Mouse (Mus musculus): ENCODE measurements at regions not wholly inside any gene's neighbourhood (a gene's known extent, or its start where the extent isn't known, plus 50 kb on each side); places are given as distances from the start of the nearest gene placed in this dataset.

DNA sequence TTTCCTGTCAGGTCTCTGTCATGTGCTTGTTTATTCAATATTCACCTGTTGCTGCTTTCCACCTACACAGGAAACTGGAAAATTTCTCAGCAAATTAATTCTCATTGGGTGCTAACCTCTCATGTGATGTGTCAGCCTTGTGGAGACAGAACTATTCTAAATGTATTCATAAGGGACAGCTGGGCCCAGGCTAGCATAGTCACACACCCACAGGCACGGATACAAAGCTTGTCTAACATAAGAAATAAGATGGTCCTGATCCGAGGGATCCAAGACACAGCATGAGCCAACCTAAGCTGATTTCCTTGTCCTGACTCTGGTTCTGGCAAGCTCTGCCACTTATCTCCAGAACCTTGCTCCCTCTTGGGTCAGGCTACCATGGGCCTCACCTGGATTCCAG is 74.6 kb upstream of the Arrdc4 start:
- Histone ChIP-seq H3K27me3 (replicated peaks; ENCODE audit: control insufficient read depth, insufficient read depth, low read length) (no peaks in the 10 kb centered on the region), H3K4me3 (ENCODE audit: insufficient read depth, low read depth, low read length) (no peak overlapping the region), H3K36me3 (ENCODE audit: control insufficient read depth, insufficient read depth, low read length) (no peaks in the 10 kb centered on the region), H3K4me1 (ENCODE audit: control insufficient read depth, insufficient read depth, low read length) (no peaks in the 10 kb centered on the region), H3K27ac (ENCODE audit: insufficient read depth, low read depth, low read length) (no peak overlapping the region)
- TF ChIP-seq CTCF (conservative IDR thresholded peaks at IDR 0.05; ENCODE audit: insufficient read depth, insufficient read length, low read depth, low read length): no peak
- no peak for TF ChIP-seq POLR2A (IDR thresholded peaks at IDR 0.05; ENCODE audit: low read depth, low read length)
- no peak for DNase-seq
- WGBS: 72% methylated on average over 2 of the region's 2 CpGs

DNA sequence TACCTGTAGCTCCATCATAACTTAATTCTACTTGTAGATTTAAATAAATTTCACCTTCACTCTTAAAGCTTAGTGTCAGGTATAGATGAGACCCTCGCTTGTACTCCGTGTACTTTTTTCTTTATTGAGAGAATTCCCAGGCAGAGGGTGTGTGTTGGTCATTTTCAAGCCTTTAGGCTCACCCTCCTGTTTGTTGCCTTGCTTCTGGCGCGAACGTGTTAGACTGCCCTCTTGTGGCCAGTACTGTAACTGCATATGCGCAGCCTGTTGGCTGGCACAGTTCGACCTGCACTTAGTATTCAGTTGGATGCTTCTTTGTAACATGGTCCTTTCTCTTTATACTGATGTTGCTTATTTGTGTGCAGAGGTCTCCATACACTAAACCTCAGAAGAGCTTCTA is 74.1 kb upstream of the Arrdc4 start:
- Histone ChIP-seq H3K4me3 (ENCODE audit: insufficient read depth, low read depth, low read length) (no peak overlapping the region), H3K27ac (ENCODE audit: insufficient read depth, low read depth, low read length) (no peak overlapping the region), H3K36me3 (ENCODE audit: control insufficient read depth, insufficient read depth, low read length) (no peaks in the 10 kb centered on the region), H3K27me3 (replicated peaks; ENCODE audit: control insufficient read depth, insufficient read depth, low read length) (no peaks in the 10 kb centered on the region), H3K4me1 (ENCODE audit: control insufficient read depth, insufficient read depth, low read length) (no peaks in the 10 kb centered on the region)
- TF ChIP-seq CTCF (conservative IDR thresholded peaks at IDR 0.05; ENCODE audit: insufficient read depth, insufficient read length, low read depth, low read length) (peak; percentile 100; the same call in 1 of the 2 replicates), POLR2A (IDR thresholded peaks at IDR 0.05; ENCODE audit: low read depth, low read length) (no peak)
- peak; percentile 61 for DNase-seq
- 5% methylated on average over 7 of the region's 7 CpGs for WGBS

DNA sequence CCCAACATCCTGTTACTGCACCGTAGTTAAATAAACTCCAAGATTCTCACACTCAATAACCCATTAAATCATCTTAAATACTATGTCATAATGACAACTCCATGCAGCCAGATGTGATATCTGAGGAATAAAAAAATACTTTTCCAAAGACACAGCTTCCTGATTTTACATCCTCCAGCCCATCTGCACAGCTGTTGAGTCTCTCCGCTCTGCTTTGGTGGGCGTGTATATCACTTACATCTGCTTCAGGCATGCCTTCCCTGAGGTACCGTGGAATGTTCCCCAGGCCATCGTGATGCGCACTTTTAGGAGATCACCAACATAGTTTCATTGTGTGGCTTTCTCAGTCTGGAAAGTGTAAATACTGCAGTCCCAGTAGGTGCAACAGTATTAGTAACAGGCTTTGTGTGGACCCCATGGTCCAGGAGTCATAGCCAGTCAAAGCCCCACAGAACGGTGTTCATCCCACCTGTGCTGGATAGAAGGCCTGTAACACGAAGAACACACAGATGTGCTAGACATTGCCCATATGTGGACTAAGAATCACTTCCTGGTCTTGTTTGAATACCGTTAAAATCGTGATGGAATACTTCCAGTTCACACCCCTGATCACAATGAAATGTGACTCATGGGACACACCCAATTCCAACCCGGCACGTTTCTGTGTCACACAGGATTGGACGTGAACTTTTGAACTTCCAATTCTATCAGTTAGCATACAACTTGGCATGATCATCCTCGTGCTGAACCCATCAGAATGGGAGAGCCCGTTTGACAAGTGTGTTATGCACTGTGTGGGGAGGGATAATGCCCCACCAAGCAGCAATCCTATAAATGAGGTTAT is 66.0 kb upstream of the Arrdc4 start:
- H3K4me3 ChIP-seq (ENCODE audit: insufficient read depth, low read depth, low read length): no peak overlapping the region
- H3K27ac ChIP-seq (ENCODE audit: insufficient read depth, low read depth, low read length): no peak overlapping the region
- no peak for DNase-seq
- H3K27me3 ChIP-seq (replicated peaks; ENCODE audit: control insufficient read depth, insufficient read depth, low read length): no peaks in the 10 kb centered on the region
- no peaks in the 10 kb centered on the region for H3K36me3 ChIP-seq (ENCODE audit: control insufficient read depth, insufficient read depth, low read length)
- no peaks in the 10 kb centered on the region for H3K4me1 ChIP-seq (ENCODE audit: control insufficient read depth, insufficient read depth, low read length)
- WGBS: 61% methylated on average over 15 of the region's 15 CpGs
- TF ChIP-seq CTCF (conservative IDR thresholded peaks at IDR 0.05; ENCODE audit: insufficient read depth, insufficient read length, low read depth, low read length) (no peak), POLR2A (IDR thresholded peaks at IDR 0.05; ENCODE audit: low read depth, low read length) (no peak)

DNA sequence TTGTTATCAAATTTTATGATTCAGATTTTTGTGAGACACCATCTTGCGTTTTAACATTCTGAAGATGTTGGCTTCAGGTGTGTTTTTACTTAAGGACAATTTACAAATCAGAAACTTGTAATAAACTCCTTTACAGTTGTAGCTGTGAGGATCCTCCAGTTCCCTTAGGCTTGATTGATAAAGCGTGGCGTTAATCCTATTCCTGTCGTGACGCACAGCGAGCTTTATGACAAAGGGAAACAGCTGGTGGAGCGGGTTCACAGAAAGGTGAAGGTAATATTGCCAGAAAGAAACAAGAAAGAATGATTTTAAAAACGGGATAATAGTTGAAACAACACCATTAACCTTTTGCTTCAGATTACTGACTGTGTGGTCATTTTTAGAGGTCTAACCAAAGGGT is 60.7 kb upstream of the Arrdc4 start:
- WGBS: 18% methylated on average over 8 of the region's 8 CpGs
- Histone ChIP-seq H3K27ac (ENCODE audit: insufficient read depth, low read depth, low read length) (no peak overlapping the region), H3K4me3 (ENCODE audit: insufficient read depth, low read depth, low read length) (no peak overlapping the region), H3K4me1 (ENCODE audit: control insufficient read depth, insufficient read depth, low read length) (no peaks in the 10 kb centered on the region), H3K27me3 (replicated peaks; ENCODE audit: control insufficient read depth, insufficient read depth, low read length) (no peaks in the 10 kb centered on the region), H3K36me3 (ENCODE audit: control insufficient read depth, insufficient read depth, low read length) (no peaks in the 10 kb centered on the region)
- TF ChIP-seq POLR2A (IDR thresholded peaks at IDR 0.05; ENCODE audit: low read depth, low read length): no peak
- DNase-seq: no peak

Measured in kidney, adult 2 months (tissue).